Comparison of ENCODE assay signal across 9 mouse cellular contexts in the genomic region with DNA sequence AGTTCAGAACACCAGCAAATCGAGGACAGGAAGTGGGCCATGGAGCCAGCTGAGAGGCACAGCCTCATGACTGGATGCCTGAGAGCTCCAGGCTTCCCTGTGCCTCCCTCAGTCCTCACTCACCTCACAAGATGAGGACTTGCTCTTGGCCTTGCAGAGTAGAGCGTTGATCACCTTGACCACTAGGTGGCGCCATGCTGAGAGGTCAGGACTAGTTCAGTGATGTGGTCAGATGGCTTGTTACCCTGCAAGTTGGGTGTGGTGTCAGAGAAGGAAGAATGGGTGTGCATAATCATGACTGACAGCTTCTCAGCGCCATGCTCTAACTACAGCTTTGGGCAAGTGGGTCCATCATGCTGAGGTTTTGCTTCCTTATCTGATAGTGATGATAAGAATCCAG. TPM values are rescaled to one million over a fixed set of nuclear protein-coding genes. Genes with fewer than 3 reads are reported as not detected.
DNase-seq lines count a peak whose midpoint lies in the region; ATAC-seq and TF ChIP-seq lines count a peak whose summit lies in the region.
"Had no signal": no experiment of that assay in that cellular context is flagged by ENCODE, and none has a peak within 500 bp of the region (broad histone marks: within the 10 kb centered on the region; RNA-seq: fewer than 3 reads in every experiment).

No protein-coding gene starts in this region.

- H3K4me1 ChIP-seq in hindbrain, embryonic 11.5 days (replicated peaks; ENCODE audit: control insufficient read depth, insufficient read depth, low read length) = no peaks in the 10 kb centered on the region
- no peaks in the 10 kb centered on the region for H3K4me1 ChIP-seq in hindbrain, embryonic 14.5 days (replicated peaks; ENCODE audit: control insufficient read depth, insufficient read depth, low read length)
- peaks cover 0 to 4% of the 10 kb centered on the region in 2 experiments; a peak in 1 of 4 replicates for H3K4me1 ChIP-seq in CH12.LX (ENCODE audit: control insufficient read depth in 1 of 2, insufficient read depth in 2 of 2)
- H3K4me1 ChIP-seq in bone marrow macrophage, adult 2 months (ENCODE audit: control insufficient read depth, insufficient read depth, low read length) = peaks cover 8% of the 10 kb centered on the region
- H3K4me1 ChIP-seq in liver, postnatal 0 days (ENCODE audit: insufficient read depth) = no peaks in the 10 kb centered on the region

- H3K36me3 ChIP-seq in hindbrain, embryonic 11.5 days (ENCODE audit: control insufficient read depth, insufficient read depth, low read length) = no peaks in the 10 kb centered on the region
- no peaks in the 10 kb centered on the region for H3K36me3 ChIP-seq in hindbrain, embryonic 14.5 days (replicated peaks; ENCODE audit: control insufficient read depth, insufficient read depth)
- no peaks in the 10 kb centered on the region for H3K36me3 ChIP-seq in CH12.LX (replicated peaks in 1 of 2; ENCODE audit: control insufficient read depth in 1 of 2, insufficient read depth in 1 of 2, low read length in 1 of 2)
- no peaks in the 10 kb centered on the region for H3K36me3 ChIP-seq in liver, postnatal 0 days (replicated peaks; ENCODE audit: insufficient read depth, low read length)

- dilution Hi-C loops in CH12.LX (cut with MboI; ENCODE audit: extremely low pct_ligation_motif_present, extremely low pct_unique_long_range_greater_than_20kb, low sequenced_read_pairs) = no loop called here

- peak; percentile 77 to 86 for TF ChIP-seq CTCF in CH12.LX (conservative IDR thresholded peaks at IDR 0.05 in 1 of 2, IDR thresholded peaks at IDR 0.05 in 1 of 2; ENCODE audit: low read depth in 2 of 2, low read length in 2 of 2)
- TF ChIP-seq CTCF in bone marrow macrophage, adult 2 months (IDR thresholded peaks at IDR 0.05; ENCODE audit: low read depth, low read length) = peak; percentile 95
- peak; percentile 93 for TF ChIP-seq CTCF in liver, postnatal 0 days (IDR thresholded peaks at IDR 0.05; ENCODE audit: low read depth)

- no peak for TF ChIP-seq RAD21 in CH12.LX (IDR thresholded peaks at IDR 0.05; ENCODE audit: low read depth, low read length)

- no peak overlapping the region for H3K4me2 ChIP-seq in hindbrain, embryonic 11.5 days (replicated peaks; ENCODE audit: low read depth, low read length)
- no peak overlapping the region for H3K4me2 ChIP-seq in hindbrain, embryonic 14.5 days (replicated peaks)
- H3K4me2 ChIP-seq in CH12.LX (ENCODE audit: insufficient read depth, low read depth, poor library complexity, severe bottlenecking) = no peak overlapping the region
- no peak overlapping the region for H3K4me2 ChIP-seq in liver, postnatal 0 days (ENCODE audit: low read depth, low read length)

- in situ Hi-C loops in CH12.LX (cut with MboI; ENCODE audit: low pct_ligation_motif_present, low pct_unique_long_range_greater_than_20kb, low sequenced_read_pairs) = no loop called here

- TF ChIP-seq EP300 in CH12.LX (IDR thresholded peaks at IDR 0.05; ENCODE audit: low read length) = no peak
- TF ChIP-seq EP300 in liver, postnatal 0 days (IDR thresholded peaks at IDR 0.05; ENCODE audit: low read depth) = no peak

- H3K9me3 ChIP-seq in hindbrain, embryonic 11.5 days (ENCODE audit: control insufficient read depth, low read length) = no peaks in the 10 kb centered on the region
- no peaks in the 10 kb centered on the region for H3K9me3 ChIP-seq in hindbrain, embryonic 14.5 days (ENCODE audit: control insufficient read depth, low read length)
- H3K9me3 ChIP-seq in CH12.LX (replicated peaks; ENCODE audit: low read length) = no peaks in the 10 kb centered on the region
- H3K9me3 ChIP-seq in liver, postnatal 0 days (ENCODE audit: low read length) = no peaks in the 10 kb centered on the region

- no peaks in the 10 kb centered on the region for H3K79me2 ChIP-seq in CH12.LX (replicated peaks; ENCODE audit: control insufficient read depth, extremely low read depth, insufficient read depth, poor library complexity, severe bottlenecking)

- no peaks in the 10 kb centered on the region for H3K27me3 ChIP-seq in hindbrain, embryonic 11.5 days (ENCODE audit: control insufficient read depth, insufficient read depth, low read length)
- no peaks in the 10 kb centered on the region for H3K27me3 ChIP-seq in hindbrain, embryonic 14.5 days (ENCODE audit: control insufficient read depth, insufficient read depth, low read length)
- H3K27me3 ChIP-seq in CH12.LX (replicated peaks) = peaks cover 14% of the 10 kb centered on the region
- H3K27me3 ChIP-seq in liver, postnatal 0 days (ENCODE audit: insufficient read depth, low read length) = no peaks in the 10 kb centered on the region

- 33% methylated on average over 4 of the region's 4 CpGs for WGBS in hindbrain, embryonic 11.5 days
- 30% methylated on average over 4 of the region's 4 CpGs for WGBS in hindbrain, embryonic 14.5 days
- WGBS in liver, postnatal 0 days (ENCODE audit: insufficient replicate concordance) = 25% methylated on average over 4 of the region's 4 CpGs

- TF ChIP-seq POLR2A in CH12.LX (IDR thresholded peaks at IDR 0.05; ENCODE audit: low read depth, low read length) = no peak
- TF ChIP-seq POLR2A in bone marrow macrophage, adult 2 months (IDR thresholded peaks at IDR 0.05; ENCODE audit: borderline replicate concordance, low read depth, low read length) = no peak

- no peak overlapping the region for H3K9ac ChIP-seq in hindbrain, embryonic 11.5 days (ENCODE audit: low read depth, low read length)
- no peak overlapping the region for H3K9ac ChIP-seq in hindbrain, embryonic 14.5 days
- no peak overlapping the region for H3K9ac ChIP-seq in CH12.LX (ENCODE audit: insufficient read depth, low read depth)
- no peak overlapping the region for H3K9ac ChIP-seq in liver, postnatal 0 days (replicated peaks)

- DNase-seq in hindbrain, embryonic 11.5 days (ENCODE audit: low spot score) = peak; percentile 73
- no peak for DNase-seq in hindbrain, embryonic 14.5 days (ENCODE audit: low spot score)
- DNase-seq in CH12.LX (ENCODE audit: extremely low read depth) = peak; percentile 87
- peak; percentile 78 for DNase-seq in liver, postnatal 0 days
- DNase-seq in spleen, adult 12 weeks (ENCODE audit: low spot score) = peak; percentile 39
- DNase-seq in layer of hippocampus, postnatal 25 days (ENCODE audit: extremely low spot score in 1 of 2, low spot score in 1 of 2) = no peak
- DNase-seq in urinary bladder, postnatal 14 days (ENCODE audit: low spot score) = no peak

- H3K27ac ChIP-seq in hindbrain, embryonic 11.5 days (ENCODE audit: low read depth, low read length) = no peak overlapping the region
- no peak overlapping the region for H3K27ac ChIP-seq in hindbrain, embryonic 14.5 days
- no peak overlapping the region for H3K27ac ChIP-seq in CH12.LX (ENCODE audit: insufficient read depth, low read depth)
- H3K27ac ChIP-seq in bone marrow macrophage, adult 2 months (ENCODE audit: insufficient read depth, low read depth, low read length) = no peak overlapping the region
- H3K27ac ChIP-seq in liver, postnatal 0 days (ENCODE audit: low read depth) = no peak overlapping the region

- H3K4me3 ChIP-seq in hindbrain, embryonic 11.5 days (ENCODE audit: low read depth, low read length) = no peak overlapping the region
- H3K4me3 ChIP-seq in hindbrain, embryonic 14.5 days (replicated peaks; ENCODE audit: low read length) = no peak overlapping the region
- no peak overlapping the region for H3K4me3 ChIP-seq in CH12.LX (replicated peaks in 1 of 3; ENCODE audit: low read depth in 2 of 3, low read length in 2 of 3, poor library complexity in 1 of 3)
- H3K4me3 ChIP-seq in bone marrow macrophage, adult 2 months (ENCODE audit: insufficient read depth, low read length) = no peak overlapping the region
- H3K4me3 ChIP-seq in liver, postnatal 0 days (ENCODE audit: low read depth, low read length) = no peak overlapping the region

- no peak for ATAC-seq in hindbrain, embryonic 11.5 days (ENCODE audit: low FRiP score)
- ATAC-seq in hindbrain, embryonic 14.5 days (ENCODE audit: low FRiP score) = no peak
- ATAC-seq in liver, postnatal 0 days = no peak

TF ChIP-seq in CH12.LX, 34 proteins besides CTCF, POLR2A, EP300 and RAD21:
- TF ChIP-seq GABPA (IDR thresholded peaks at IDR 0.05; ENCODE audit: insufficient replicate concordance, low read depth, low read length) (no peak), CHD2 (IDR thresholded peaks at IDR 0.05; ENCODE audit: low read length) (no peak), ETS1 (conservative IDR thresholded peaks at IDR 0.05; ENCODE audit: low read depth, low read length) (no peak), MYC (IDR thresholded peaks at IDR 0.05; ENCODE audit: low read depth, low read length) (no peak)
TF ChIP-seq in CH12.LX: peak in this region for 0.

RNA-seq across cellular contexts. Expression of gene 4921507P07Rik, which starts 5.2 kb away (rescaled TPM):
- 0.95 and 1.1 TPM in 2 replicates for polyA plus RNA-seq in hindbrain, embryonic 11.5 days (2014; fragmentation: Nextera tagmentation; extraction: Ambion mirVana)
- polyA plus RNA-seq in hindbrain, embryonic 14.5 days (2014; fragmentation: Nextera tagmentation; extraction: Ambion mirVana) = 2.8 and 3.8 TPM in 2 replicates
- total RNA-seq in CH12.LX (2012; rRNA removed) = not detected in 2 replicates
- total RNA-seq in CH12.LX (2014; rRNA removed) = not detected in 2 replicates
- 0.13 and 0.14 TPM in 2 replicates for polyA plus RNA-seq in CH12.LX (2012; ENCODE audit: insufficient read length, low read depth)
- polyA plus RNA-seq in bone marrow macrophage, adult 2 months (2012; ENCODE audit: insufficient read depth, insufficient read length, missing spikeins) = 0.23 and 0.33 TPM in 2 replicates
- 0.43 TPM in 2 replicates for polyA plus RNA-seq in liver, postnatal 0 days (2015; fragmentation: Nextera tagmentation; extraction: Ambion mirVana)
- under 1 TPM; 0.19 to 0.30 TPM for total RNA-seq in layer of hippocampus, postnatal 25 days (2021)

RNA-seq across cellular contexts. Expression of gene Cycs, which starts 35.3 kb away (rescaled TPM):
- 75.6 and 75.9 TPM in 2 replicates for polyA plus RNA-seq in hindbrain, embryonic 11.5 days (2014; fragmentation: Nextera tagmentation; extraction: Ambion mirVana)
- 77.2 and 83.7 TPM in 2 replicates for polyA plus RNA-seq in hindbrain, embryonic 14.5 days (2014; fragmentation: Nextera tagmentation; extraction: Ambion mirVana)
- total RNA-seq in CH12.LX (2012; rRNA removed) (44.6 and 78.9 TPM in 2 replicates), CH12.LX (2014; rRNA removed) (122 and 137 TPM in 2 replicates)
- polyA plus RNA-seq in CH12.LX (2012; ENCODE audit: insufficient read length, low read depth) = 23.0 and 34.2 TPM in 2 replicates
- polyA plus RNA-seq in bone marrow macrophage, adult 2 months (2012; ENCODE audit: insufficient read depth, insufficient read length, missing spikeins) = 6.7 and 10.3 TPM in 2 replicates
- polyA plus RNA-seq in liver, postnatal 0 days (2015; fragmentation: Nextera tagmentation; extraction: Ambion mirVana) = 71.6 and 73.2 TPM in 2 replicates
- total RNA-seq in layer of hippocampus, postnatal 25 days (2021) = 10 to 100 TPM; 44.0 to 48.0 TPM

RNA-seq across cellular contexts. Expression of gene Npvf, which starts 52.6 kb away (rescaled TPM):
- not detected in 2 replicates for polyA plus RNA-seq in hindbrain, embryonic 11.5 days (2014; fragmentation: Nextera tagmentation; extraction: Ambion mirVana)
- 0.26 and 0.41 TPM in 2 replicates for polyA plus RNA-seq in hindbrain, embryonic 14.5 days (2014; fragmentation: Nextera tagmentation; extraction: Ambion mirVana)
- total RNA-seq in CH12.LX (2012; rRNA removed) = not detected in 2 replicates
- total RNA-seq in CH12.LX (2014; rRNA removed) = not detected in 2 replicates
- not detected in 2 replicates for polyA plus RNA-seq in CH12.LX (2012; ENCODE audit: insufficient read length, low read depth)
- 4.0 and 6.0 TPM in 2 replicates for polyA plus RNA-seq in bone marrow macrophage, adult 2 months (2012; ENCODE audit: insufficient read depth, insufficient read length, missing spikeins)
- not detected in 2 replicates for polyA plus RNA-seq in liver, postnatal 0 days (2015; fragmentation: Nextera tagmentation; extraction: Ambion mirVana)
- total RNA-seq in layer of hippocampus, postnatal 25 days (2021) = not detected
- polyA plus RNA-seq: heart, embryonic 14.5 days had no signal

Comparison
In these comparisons a context has a peak if more than half of its experiments do, and no peak if none do; other contexts are left out.
1. DNase-seq: peak in hindbrain, embryonic 11.5 days (single experiment), CH12.LX (single experiment), liver, postnatal 0 days (single experiment) and spleen, adult 12 weeks (single experiment); none in hindbrain, embryonic 14.5 days (single experiment), layer of hippocampus, postnatal 25 days (0 of 2) and urinary bladder, postnatal 14 days (single experiment).
2. Peak in every context shown above with its lines, with median percentiles within 50 percentile points of each other: CTCF ChIP-seq.